Mouse (Mus musculus) gonadal fat pad, adult 2 months (tissue): ENCODE data around the gene Proser2. TPM values are rescaled to one million over a fixed set of nuclear protein-coding genes. Genes with fewer than 3 reads are reported as not detected.
"Not testable (repeated sequence)": the region's sequence is repeated elsewhere in the genome, so short reads cannot be mapped to it uniquely, and the experiment has no call there.

Source experiments
- DNase-seq: peaks from one replicate; pipeline ENCODE4 v3.0.0-alpha.2; 2012; ENCODE audit warnings: low read depth
- polyA plus RNA-seq: library from polyadenylated mRNA; depleted of rRNA; stranded (reverse); fragments of >200 nt; gene quantifications from 2 replicates; pipeline ENCODE4 v1.2.3, GENCODE M21; 2012

Proser2 gene
- polyA plus RNA-seq, 1 experiment = 5.1 TPM

DNA sequence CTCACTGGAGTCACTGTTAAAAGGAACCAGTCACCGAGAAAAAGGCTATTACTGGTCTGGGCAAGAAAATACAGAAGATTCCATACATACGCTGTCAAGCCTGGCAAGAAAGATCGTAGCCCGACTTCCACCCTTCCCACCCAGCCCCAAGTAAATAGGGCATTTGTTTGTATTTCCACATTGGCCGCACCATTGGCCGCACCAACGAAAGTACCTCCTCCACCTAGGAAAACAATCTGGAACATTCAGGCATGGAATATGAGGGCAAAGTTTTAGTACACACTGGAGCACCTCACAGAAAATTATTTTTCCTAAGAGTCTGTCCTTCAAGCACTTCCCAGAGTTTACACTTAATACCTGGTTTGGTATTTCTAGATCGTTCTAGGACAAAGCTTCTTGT is 1.1 kb downstream of the Proser2 start:
- DNase-seq = no peak

DNA sequence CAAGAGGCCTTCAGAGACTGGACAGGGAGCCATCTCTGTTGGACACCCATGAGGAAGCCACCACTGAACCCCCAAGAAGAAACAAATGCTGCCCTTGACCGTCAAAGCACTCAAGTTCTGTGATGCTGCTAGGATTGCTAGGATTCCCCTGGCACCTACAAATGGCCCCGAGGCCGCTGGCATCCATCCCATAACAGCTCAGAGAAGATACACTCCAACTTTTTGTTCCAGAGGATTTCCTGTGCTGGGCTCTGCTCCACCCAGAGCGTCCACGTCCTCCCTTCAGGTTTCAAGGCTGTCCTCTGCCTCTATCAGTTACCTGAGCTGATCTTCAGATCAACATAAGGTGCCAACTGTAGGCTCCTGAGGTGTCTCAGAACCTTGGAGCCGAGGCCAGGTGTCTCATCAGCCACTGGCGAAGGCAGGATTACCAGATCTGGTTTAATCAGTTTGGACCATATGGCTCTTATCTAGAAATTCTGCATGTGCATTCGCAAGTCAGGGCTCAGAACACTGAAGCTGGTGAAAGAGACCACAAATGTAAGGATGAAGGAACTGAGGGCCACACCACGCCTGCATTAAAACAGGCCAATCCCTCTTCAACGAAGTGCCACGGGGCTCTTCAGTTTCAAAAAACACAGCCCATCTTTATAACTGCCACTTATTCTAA is 1.7 kb downstream of the Proser2 start:
- DNase-seq = no peak

DNA sequence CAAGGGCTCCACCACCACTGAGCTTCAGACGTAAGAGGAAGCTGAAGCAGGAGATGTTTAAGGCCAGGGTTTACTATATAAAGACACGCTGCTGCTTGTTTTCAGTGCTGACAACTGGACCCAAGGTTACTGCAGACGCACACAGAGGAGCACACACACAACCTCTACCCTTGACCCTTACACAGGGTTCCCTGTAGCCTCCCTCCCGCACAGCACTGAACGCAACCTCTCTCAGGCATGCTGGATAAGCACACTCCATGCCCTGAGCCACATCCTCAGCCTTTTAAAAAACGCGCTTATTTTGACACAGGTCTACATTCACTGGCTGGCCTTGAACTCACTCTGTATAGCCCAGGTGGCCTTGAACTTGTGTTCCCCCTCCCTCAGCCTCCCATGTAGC is 7.0 kb downstream of the Proser2 start:
- DNase-seq = no peak

GRCm38 (mm10) chr2:6121091-6121490 is 8.9 kb downstream of the Proser2 start:
- no peak for DNase-seq

DNA sequence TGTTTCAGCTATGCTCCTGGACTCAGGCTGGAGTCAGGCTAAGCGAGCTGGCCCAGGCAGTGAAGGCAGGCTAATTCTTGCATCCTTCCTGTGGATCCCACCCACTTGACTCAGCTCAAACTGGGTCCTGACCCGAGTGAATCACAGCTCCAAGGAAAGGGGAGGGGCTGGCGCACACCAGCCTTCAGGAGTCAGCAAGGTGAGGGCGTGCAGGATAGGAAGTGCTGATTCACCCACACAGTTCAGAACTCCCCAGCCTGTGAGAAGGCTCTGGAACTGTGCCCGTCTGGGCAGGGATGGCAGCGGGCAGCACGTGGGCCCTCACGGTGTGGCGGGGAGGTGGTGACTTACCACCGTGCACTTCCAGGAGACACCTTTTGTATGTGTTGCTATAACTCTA is 11.8 kb downstream of the Proser2 start:
- DNase-seq = peak; percentile 66

GRCm38 (mm10) chr2:6113792-6114191 is 16.2 kb downstream of the Proser2 start:
- DNase-seq = no peak

GRCm38 (mm10) chr2:6112619-6113018 is 17.4 kb downstream of the Proser2 start:
- no peak for DNase-seq

GRCm38 (mm10) chr2:6105437-6105836 is 24.6 kb downstream of the Proser2 start:
- no peak for DNase-seq

- no peak for DNase-seq
Measured at GRCm38 (mm10) chr2:6100755-6101154, 29.3 kb downstream of the Proser2 start.

- no peak for DNase-seq
Measured at GRCm38 (mm10) chr2:6100027-6100749, 29.8 kb downstream of the Proser2 start.

DNA sequence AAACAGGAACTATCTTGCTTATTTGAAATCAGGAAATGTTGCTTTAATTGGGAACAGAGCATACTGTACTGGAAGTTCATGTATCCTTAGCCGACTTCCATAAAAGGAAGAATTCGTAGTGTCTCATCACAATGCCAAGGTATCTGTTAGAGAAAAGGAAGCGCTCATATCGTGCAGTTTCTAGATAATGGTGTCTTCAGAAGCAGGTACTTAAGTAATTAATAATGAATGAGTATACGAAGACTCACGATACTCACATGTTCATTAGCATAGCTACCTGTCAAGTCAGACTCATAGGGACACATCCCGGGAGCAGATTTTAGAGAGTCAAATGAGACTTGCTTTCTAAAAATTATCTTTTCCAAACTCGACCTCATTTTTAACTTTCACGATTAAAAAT is 30.6 kb downstream of the Proser2 start:
- no peak for DNase-seq

DNA sequence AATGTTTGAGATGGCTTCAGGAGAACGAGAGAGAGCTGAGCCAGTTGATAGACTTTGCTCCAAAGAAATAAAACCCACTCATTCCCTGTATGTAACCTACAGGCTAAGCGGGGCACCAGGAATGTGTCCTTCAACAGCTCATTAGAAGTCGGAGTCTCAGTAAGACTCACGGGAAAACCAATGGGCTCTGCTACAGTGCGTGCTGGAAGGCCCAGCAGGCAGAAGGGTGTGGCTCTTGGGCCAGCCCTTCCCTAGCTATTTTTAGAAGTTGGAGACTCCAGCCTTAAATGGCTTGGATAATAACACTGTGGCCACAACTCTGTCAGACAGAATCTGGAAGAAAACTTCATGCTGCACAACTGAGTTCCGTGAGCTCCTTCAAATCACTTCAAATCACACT is 31.1 kb downstream of the Proser2 start:
- no peak for DNase-seq

- no peak for DNase-seq
Measured at GRCm38 (mm10) chr2:6097113-6097716, 32.8 kb downstream of the Proser2 start.

DNA sequence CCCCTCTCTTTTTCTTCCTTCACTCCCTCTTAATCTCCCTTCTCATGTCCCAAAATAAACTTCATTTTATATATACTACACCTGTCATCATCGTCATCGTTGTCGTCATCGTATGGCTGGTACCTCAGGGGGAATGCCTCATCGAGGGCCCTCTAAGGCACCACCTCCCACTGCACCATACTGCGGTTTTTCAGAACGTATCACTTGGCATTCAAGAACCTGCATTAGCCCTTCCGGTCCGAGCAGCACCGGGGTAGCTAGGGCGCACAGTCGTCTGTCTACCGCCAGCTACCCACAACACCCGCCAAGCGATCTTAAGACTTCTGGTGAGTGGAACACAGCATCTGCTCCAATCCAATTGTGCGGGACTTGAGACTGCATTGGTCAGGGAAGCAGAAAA is 40.1 kb downstream of the Proser2 start:
- not testable (repeated sequence) for DNase-seq

GRCm38 (mm10) chr2:6087151-6087550 is 42.9 kb downstream of the Proser2 start:
- no peak for DNase-seq

- no peak for DNase-seq
Measured at GRCm38 (mm10) chr2:6085622-6086530, 44.1 kb downstream of the Proser2 start.

GRCm38 (mm10) chr2:6083696-6084095 is 46.3 kb downstream of the Proser2 start:
- no peak for DNase-seq

DNA sequence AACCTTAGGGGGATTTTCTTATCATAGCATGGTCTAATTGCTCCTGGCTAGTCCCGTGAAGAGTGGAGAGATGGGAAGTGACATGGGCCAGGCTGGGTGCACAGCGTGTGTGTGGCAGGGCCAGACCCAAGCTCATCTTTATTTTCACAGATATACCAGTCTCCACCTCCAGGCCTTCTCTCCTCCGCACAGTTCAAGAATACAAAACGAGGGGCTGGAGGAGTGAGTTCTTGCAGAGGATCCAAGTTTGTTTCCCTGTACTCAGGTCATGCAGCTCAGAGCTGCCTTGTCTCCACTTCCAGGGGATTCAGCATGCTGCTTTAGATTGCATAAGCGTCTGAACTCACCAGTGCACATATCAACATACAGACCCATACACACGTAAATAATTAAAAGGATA is 47.4 kb downstream of the Proser2 start:
- DNase-seq = no peak

DNA sequence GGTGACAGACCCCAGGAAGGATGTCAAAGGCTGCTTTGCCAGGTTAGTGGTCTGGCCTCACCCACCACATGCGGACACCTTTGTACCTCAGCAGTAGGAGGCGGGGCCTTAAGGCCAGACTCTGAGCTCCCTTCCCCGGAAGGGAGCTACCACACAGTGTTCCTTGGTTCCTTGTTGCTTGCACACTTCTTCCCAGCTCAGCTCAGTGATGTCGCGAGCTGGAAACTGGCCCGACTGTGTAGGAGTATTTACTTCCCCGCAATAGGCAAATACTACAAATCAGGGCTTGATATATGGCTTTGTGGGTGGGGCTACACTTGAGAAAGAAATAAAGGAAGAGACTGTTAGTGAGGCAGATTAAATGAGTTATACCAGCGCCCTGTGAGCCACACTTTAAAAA is 48.9 kb downstream of the Proser2 start:
- DNase-seq = peak; percentile 63

DNA sequence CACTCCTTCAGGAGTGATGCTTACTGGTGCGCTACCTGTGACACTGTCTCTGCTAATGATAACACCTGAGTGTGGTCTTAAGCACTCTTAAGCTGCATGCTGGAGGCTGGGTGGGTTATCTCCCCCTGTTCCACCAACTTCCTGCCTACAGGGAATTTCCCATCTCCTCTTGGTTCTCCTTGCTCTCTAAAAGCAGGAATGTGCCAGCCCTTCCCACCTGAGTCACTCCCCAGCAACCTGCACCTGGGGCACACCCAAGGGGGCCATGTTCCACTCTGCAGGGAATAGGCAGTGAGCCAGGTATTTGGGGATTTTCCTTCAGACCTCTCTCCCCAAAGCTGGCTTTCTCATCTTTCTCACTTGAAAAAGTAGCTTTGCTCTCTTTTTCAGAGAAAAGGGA is 50.0 kb downstream of the Proser2 start:
- no peak for DNase-seq

GRCm38 (mm10) chr2:6075530-6075896 is 54.5 kb downstream of the Proser2 start:
- no peak for DNase-seq

DNA sequence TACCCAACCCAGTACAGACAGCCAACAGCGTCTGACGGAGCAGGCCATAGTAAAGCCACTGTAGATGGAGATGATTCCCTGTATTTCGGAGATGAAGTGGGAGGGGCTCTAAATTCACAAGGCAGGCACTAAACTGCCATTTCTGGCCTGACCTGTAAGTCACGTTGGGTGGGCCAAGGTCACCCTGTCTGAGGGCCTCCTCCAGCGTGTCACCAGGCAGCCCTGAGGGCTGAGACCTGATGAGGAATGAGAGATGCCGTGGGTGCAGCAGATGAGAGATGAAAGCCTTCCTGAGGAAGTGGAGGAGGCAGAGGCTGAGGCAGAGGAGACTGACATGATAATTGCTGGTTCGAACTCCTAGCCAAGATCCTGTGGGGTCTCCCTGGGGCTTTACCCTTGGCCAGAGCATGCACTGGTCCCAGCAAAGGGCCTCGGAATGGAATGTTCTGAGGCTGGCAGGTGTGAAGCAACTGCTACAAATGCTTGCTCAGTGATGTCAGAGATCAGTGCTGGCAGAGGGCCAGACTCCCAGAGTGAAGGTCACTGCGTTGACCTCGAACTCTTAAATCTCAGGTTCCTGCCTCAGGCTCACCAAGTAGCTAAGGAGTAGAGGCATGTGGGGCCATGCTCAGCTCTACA is 55.0 kb downstream of the Proser2 start:
- no peak for DNase-seq
